Mouse (Mus musculus) kidney, postnatal 14 days (tissue): ENCODE data around the gene Cd151.

Source experiments
- DNase-seq: peaks from one replicate; pipeline ENCODE4 v3.0.0; 2022; ENCODE audit warnings: mixed read lengths

The Cd151 gene

GRCm38 (mm10) chr7:141501820-141502555 is 34.8 kb downstream of the Cd151 start:
- DNase-seq, result no peak

GRCm38 (mm10) chr7:141502556-141502905 is 35.3 kb downstream of the Cd151 start:
- no peak for DNase-seq

- DNase-seq, result no peak
These were observed 39.1 kb downstream of the Cd151 start for GRCm38 (mm10) chr7:141506278-141506677.

- DNase-seq, result no peak
These were observed 41.0 kb downstream of the Cd151 start for GRCm38 (mm10) chr7:141508160-141508559.

GRCm38 (mm10) chr7:141510196-141510595 is 43.0 kb downstream of the Cd151 start:
- DNase-seq, result no peak

- no peak for DNase-seq
These were observed 43.5 kb downstream of the Cd151 start for GRCm38 (mm10) chr7:141510681-141511191.

- no peak for DNase-seq
These were observed 50.4 kb downstream of the Cd151 start for GRCm38 (mm10) chr7:141517638-141518037.

GRCm38 (mm10) chr7:141518296-141518695 is 51.1 kb downstream of the Cd151 start:
- no peak for DNase-seq

GRCm38 (mm10) chr7:141518926-141519325 is 51.7 kb downstream of the Cd151 start:
- DNase-seq, result no peak

- DNase-seq, result no peak
These were observed 52.6 kb downstream of the Cd151 start for GRCm38 (mm10) chr7:141519795-141520194.
